Mouse (Mus musculus) erythroblast, adult 5-6 weeks (primary cell): ENCODE measurements around the gene Trio. TPM values are rescaled to one million over a fixed set of nuclear protein-coding genes. Genes with fewer than 3 reads are reported as not detected.
"Not testable (repeated sequence)": the region's sequence is repeated elsewhere in the genome, so short reads cannot be mapped to it uniquely, and the experiment has no call there.

Experiments
- ATAC-seq: replicated peaks from 2 replicates; pipeline ENCODE4 v1.8.0; 2016; ENCODE audit warnings: moderate number of reproducible peaks, mild to moderate bottlenecking, moderate TSS enrichment, inconsistent platforms; ENCODE audit not compliant: poor library complexity, low FRiP score, severe bottlenecking
- total RNA-seq, 2 experiments: library from RNA; stranded (forward) in 1 of 2; stranded (reverse) in 1 of 2; fragments of 150-400 nt in 1 of 2; fragments of 200-764, 138-1000 nt in 1 of 2; gene quantifications; 2 replicates each; pipeline versions ENCODE4 v1.2.3 to v1.2.4; 2015 to 2017; ENCODE audit warnings: low replicate concordance in 2 of 2

The Trio gene
- total RNA-seq, 2 experiments from 2014 or later, result 6.2 to 18.1 TPM

DNA sequence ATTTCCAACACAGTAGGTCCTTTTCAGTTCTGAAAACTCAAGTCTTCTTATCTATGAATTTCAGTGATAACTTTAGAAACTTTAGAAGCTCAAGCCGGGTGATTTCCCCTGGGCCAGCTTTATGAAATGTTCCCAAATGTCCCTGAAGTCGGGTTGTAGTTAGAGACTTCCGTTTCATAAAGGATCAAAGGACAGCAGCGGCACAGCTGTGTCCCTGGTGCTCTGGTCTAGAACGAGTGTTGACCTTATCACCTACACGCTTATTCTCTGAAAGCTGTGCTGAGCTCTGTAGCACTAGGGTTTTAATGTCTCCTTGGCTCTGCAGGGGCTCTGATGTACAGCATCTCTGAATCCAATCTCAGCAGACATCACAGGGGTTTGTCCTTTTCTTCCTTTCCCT lies 267.0 kb downstream of the Trio start:
- no peak for ATAC-seq

DNA sequence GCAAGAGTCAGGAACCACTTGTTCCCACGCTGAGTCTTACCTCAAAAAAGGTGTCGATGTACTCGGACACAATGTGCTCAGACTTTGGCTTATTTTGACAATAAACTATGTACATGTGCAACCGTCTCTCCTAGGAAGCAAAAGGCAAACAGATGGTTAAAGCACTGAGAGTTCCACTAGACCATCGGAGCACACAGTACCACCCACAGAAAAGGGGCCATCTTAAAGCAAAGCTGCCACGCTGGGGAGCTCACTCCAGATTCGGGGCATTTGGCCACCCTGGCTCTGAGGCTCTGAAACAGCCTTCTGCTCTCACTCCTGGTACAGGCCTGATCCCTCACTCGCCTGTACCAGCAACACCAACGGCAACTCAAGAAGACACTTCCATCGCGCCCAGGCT lies 269.2 kb downstream of the Trio start:
- no peak for ATAC-seq

DNA sequence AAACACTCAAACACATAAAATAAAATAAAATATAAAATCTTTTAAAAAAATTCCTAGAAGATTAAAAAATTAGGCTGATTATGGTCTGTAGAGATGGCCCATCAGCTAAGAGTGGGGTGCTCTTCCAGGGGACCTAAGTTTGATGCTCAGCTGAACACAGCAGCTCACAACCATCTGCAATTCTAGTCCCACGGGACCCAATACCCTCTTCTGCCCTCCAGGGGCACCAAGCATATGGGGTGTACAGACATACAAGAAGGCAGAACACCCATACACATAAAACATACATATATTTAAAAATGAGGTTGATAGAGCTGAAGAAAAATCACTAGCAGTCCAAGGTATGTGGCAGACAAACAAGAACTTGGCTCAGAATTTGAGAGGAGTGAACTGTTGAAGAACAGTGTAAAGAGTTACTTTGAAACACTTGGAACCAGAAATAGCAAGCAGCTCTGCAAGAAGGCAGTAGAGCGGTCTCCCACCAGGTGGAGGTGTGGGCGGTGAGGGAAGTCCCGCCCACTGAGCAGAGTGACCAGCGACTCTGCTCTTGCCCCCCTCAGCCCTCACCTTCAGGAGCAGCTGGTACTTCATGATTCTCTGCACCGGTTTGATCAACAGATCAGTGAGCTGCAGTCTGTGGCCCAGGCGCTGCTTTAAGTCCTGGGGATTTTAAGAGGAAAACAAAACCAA lies 270.9 kb downstream of the Trio start:
- ATAC-seq, result no peak

DNA sequence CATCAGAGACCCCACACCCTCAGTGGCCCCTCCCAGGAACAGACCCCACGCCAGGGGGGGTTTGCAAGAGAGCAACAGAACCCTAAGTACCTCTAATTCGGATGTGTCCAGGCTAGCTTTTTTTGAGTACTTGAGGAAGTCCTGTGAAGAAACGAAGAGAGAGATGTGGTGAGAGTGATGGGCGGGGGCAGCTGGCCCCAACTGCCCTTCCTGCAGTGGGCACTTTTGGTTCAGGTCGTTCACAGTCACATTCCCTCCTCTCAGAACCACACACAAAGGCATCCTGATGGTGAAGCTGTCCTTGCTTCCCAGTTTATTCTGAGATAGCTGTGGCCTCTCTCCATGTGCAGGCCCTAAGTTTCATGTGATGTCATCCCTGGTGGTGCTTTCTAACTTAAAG lies 271.7 kb downstream of the Trio start:
- ATAC-seq, result no peak

DNA sequence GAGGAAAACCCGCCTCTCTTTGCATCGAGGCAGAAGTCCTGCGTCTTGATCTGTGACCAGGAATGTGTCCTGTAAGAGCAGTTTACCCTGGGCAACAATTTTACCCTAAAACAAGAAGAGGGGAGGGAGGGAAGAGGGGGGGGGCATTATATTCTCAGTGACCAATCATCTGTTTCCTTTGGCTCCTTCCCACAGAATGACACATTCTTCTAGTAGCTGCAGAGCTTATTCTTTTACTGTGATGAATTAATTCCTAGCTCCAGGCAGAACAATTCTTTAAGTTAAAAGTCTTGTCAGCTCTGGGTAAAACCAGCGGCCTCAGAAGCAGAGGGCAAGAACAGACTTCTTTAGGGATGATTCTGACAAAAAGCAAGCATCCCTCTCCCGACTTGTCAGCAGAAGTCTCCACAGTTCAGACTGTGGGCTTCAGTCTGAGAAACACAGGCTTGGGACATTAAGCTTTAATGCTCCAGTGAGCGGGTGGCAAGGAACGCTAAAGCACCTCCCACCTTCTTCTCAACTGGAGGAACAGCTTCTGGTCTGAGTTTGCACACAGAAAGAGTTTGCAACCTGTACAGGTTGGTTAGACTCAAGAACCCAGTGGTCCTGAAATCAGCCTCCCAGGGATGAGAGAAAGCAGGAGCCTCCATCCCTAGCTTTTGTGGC lies 272.8 kb downstream of the Trio start:
- ATAC-seq, result no peak

DNA sequence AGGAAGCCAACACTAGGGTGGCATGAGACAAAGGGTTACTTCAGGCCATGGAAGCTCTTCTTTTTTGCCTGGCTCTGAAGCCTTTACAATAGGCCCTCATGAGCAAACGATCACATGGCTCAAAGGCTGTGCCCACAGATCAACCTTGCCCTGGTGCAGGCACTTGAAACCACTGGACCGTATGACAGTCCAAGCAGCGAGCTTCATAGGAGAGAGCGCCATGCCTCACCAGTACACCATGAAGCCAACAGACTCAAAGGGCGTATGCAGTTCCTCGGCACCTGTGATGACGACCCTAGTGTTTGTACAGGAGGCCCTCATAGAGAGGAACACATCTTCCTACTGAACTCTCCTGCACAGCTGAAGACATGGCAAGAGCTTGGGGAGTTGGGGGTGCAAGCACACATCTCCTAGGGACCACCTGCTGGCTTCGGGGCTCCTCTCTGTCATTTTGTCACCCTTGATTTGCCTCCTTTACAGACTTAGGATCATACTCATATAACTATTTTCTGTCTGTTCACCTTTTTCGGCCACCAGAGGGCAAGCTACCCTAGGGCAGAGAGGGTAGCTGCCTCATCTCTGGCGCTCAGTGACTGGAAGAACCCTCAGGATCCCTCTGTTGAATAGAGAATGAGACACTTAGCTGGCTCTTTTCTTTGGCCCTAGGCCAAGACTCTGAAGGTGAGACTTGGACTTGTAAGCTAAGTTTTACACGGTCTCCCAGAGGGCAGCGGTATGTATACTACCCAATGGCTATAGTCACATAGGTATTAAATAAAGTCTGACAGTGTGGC lies 273.8 kb downstream of the Trio start:
- ATAC-seq, result no peak

DNA sequence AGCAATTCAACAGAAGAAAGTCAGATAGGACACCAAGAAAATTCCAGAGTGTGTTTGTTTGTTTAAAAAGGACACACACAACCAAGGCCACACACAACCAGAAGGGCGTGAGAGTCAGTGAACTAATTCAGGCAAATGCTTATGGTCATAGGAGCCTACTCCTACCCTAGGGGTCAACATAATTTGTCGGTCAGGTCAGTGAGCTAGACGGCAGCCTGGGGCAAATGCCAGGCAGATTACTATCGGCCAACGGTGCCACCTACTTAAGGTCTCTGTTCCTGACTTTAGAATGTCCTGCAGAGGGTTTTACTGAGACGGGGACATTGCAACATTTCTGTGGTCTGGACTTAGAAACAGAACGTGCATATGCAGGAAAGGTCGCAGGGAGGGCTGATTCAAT lies 276.9 kb downstream of the Trio start:
- ATAC-seq, result no peak

DNA sequence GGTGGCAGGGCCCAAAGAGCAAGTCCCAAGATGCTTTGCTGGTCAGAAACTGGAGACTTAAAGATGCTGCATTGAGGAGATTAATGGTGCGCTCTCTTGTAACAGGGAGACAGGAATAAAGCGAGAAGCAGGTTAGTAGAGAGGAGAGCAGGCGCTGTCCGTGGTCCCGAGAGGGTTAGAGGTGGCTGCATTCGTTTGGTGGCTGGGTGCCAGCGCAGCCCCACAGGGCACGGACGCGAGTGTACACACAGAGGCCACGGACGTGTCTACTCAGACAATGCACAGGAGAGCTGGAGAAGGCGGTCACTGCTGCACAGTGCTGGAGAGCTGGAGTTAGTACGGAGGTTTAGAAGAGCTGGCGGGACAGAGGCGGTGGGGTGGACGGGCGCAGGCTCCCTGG lies 278.1 kb downstream of the Trio start:
- no peak for ATAC-seq

DNA sequence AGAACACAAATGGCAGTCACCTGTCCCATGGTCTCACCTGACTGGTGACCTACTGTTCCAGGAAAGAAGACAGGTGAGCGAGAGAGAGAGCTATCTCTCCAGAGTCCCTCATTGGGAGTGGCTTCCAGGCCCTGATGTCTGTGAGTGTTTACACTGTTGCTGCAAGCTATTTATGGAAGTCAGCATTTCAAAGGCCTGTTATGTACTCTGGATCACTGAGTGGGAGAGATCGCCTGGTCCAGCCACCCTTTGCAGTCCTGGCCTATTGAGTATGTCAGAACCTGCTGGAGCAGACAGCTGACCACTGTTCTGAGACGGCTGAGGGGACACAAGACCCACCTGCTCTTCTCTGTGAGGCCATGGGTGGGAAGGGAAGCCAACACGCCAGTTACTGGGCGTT lies 280.7 kb downstream of the Trio start:
- no peak for ATAC-seq

DNA sequence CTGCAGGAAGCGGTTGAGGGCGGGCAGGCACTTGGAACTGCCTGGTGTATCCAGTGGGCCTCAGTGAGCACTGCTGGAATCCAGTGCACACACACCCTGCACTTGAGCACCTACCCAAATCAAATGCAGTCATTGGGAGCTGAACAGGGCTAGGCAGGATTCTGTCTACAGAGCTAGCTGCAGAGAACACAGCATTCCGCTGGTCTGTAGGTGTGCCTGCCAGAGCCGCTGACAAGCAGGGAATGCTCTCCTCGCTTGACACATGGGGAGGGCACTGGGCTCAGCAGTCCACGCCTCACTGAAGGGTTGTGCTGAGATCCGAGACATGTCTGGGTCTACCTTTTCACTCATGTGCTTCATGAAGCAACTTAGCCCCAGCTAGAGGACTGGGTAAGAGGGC lies 285.6 kb downstream of the Trio start:
- ATAC-seq, result no peak

DNA sequence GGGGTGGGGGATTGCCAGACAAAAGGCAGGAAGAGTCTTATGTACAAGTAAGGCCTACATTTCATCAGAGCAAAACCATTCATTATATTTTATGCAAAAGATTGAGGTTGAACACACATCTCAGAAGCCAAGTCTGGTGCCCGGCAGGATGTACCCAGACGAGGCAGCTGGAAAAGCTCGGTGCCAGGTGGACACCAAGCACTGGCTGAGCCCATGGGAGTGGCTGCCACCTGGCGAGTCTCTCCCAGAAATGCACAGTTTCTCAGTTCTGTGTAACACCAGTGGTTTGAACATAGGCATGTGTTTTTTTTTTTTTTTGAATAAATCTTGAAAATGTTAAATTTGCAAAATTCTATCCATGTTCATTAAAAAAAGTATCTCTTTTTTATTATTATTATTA lies 293.8 kb downstream of the Trio start:
- ATAC-seq, result no peak

DNA sequence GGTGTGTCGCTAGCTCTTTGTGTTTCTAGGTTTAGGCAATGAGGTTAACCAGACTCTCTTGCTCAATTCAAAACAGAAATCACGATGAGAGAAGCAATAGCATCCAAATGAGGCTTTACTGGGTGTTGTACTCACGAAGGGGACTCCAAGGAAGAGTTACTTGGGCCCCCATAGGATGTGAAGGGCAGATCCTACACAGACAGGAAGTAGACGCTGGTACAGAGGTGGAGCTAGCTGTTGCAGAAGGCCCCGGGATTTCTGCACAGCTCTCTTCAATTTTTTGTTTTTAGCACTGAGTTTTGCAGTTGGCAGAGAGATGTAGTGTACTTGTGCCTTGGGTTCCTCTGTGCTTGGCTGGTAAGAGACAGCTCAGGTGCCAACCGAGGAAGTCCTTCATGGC lies 299.4 kb downstream of the Trio start:
- no peak for ATAC-seq

DNA sequence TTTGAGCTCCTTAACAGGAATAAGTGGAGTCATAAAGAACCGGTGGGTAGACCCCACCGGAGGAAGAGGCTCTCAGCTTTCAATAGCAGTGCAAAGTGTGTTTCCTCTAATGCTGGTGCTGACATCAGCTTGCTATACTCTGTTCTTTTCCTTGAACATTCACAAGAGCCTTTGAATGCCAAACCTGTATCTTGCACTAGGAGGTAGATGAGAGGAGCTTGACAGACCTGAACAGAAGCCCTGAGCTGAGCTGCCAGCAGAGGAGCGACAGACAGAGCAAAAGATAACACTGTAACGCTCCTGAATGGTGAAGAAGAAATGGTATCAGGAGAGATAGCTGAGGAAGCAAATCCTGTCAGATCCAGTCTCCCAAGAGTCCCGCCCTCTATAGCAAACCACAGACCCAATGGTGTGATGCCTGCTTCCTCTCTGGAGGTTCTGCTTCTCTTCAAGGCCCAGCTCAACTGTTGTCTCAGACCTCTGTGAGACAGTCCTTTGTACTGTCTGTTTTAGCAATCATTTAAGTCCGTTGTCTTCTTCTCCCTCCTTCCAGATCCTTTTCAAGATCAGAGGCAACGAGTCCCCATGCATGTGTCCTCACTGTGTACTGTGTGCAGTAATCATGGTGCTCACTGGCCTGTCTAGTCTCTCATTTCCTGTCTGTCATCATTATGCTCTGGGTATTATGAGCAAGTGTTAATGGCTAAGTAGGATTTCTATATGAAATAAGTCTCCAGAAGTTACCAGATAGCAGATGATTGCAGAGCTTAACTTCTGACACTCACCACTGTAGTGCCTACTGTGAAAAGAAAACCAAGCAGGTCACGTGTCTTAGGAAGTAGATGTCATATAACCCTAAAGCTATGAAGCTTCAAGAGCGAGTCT lies 300.6 kb downstream of the Trio start:
- no peak for ATAC-seq

DNA sequence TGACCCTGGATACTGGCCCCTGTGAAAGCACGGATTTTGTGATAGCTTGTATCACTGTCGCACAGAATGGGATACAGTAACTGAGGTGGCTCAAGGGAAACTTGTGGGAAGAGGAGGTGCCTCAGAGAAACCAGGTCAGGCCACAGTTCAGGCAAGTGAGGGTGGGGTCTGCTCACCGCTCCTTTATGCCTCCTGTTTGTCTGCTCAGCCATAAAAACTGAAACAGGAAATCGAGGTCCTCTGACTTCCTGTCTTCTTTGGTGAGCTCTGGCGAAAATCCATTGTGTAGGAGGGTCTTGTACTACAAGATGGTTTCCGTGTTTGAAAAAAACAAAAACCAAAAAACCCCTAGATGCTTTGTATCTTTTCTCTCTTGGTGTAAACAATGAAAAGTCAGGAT lies 301.4 kb downstream of the Trio start:
- no peak for ATAC-seq

DNA sequence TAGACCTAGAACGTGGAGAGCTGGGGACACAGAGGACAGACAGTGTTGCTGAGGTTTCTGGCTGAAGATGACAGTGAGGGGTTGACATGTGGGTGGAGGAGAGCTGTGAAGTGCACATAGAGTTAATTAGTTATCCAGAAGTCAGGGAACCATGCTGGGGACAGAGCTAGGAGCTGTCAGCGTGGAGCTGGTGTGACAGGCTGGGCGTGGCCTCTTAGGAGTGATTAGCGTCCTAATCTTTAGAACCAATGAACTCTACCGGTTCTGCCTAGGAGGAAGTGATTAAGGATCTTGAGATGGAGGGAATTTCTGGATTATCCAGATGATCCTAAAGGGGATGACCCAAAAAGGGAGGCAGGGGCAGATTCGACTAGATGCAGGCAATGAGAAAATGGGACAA lies 301.9 kb downstream of the Trio start:
- ATAC-seq, result no peak

DNA sequence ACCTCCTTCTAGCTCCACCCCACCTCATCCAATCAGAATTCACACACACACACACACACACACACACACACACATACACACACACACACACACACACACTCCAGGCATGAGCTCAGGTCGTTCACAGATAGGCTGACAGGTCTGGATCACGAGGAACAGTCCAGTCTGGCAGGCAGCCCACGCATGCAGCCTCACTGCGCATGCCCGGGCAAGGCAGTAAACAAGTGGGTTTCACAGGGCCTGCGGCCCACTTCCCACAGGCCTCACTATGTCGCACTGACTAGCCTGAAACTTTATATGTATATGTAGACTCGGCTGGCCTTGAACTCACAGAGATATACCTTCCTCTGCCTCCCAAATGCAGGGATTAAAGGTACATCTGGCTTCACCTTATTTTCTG lies 305.4 kb downstream of the Trio start:
- not testable (repeated sequence) for ATAC-seq

DNA sequence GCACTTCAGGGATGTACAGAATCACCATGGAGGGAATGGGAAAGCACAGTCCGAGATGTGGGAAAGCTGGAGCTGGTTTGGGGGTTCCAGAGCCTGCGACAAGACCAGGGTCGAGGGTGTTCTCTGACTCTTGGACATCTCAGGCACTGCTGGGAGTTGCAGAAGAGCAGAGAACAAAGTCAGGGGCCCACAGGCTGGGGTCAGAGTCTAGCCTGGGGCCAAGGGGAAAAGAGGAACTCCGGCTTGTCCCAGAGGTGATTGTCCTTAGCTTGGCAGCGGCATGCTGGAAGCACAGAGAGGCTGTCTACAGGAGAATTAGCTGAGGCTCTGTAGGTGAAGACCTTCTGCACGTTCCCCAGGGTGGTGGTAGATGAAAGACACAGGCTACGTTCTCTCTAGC lies 307.0 kb downstream of the Trio start:
- ATAC-seq, result no peak

DNA sequence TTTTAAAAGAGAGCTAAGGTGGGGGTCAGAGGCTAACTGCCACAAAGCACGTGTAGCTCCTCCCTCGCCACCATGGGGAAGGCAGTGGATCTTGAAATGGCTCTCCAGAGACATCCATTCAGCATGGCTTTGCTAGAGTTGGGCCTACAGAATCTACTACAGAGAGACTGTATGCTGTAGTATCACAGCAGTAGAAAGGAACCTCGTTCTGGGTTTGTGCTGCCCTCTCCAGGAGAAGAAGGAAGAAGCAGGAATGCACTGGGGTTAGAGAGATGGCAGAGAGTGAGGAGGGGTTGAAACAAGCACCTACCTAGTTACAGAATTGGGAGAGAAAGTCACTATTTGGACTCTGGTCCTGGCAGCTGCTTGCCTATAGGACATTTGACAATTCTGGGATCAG lies 310.3 kb downstream of the Trio start:
- no peak for ATAC-seq

DNA sequence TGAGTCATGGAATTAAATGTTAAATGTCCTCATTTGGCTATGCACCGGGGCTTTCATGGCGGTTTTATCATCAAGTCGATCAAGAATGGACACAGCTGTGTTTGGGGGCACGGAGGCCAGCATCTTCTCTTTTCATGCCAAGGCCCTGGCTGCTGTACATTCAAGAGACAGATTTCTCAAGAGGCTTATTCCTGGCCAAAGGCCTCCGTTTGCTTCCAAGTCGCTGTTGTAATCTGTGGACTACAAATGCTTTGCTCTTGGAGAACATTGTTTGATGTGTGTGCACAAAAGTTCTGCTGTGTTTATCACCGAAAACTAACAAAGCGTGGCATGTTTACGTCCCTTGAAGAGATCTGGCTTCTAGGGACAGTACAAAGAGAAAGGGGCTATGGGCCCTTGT lies 314.9 kb downstream of the Trio start:
- ATAC-seq, result no peak

DNA sequence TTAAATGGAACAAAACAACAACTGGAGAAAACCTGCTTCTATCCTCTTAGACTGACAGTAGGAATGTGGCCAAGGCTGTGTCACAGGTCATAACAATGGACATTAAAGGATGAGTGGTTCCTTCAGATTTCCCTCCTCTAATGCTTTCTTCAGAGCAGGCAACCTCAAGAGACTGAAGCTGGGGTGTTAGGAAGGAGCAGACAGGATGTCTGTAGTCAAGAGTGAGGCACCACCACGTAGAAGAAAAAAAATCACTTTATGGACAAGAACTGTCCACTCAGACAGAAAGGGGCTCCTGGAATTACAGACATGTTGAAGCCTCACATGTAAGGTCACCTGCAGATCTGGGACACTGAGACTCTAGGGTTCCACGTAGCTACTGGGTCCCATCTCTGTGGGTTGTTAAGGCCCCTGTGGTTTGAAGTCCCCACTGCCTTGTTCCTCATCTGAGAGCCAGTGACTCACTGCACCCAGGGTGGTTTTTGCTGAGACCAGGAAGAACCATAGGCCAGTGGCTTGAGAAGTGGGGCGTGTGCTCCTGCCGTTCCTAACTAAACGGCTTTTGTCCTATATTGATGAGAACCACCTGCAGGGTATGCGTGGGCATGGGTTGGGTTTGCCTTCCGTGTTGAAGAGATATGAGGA lies 316.6 kb downstream of the Trio start:
- no peak for ATAC-seq
